Mouse (Mus musculus): Measurements from ENCODE around the gene Calhm5.

The Calhm5 gene

DNA sequence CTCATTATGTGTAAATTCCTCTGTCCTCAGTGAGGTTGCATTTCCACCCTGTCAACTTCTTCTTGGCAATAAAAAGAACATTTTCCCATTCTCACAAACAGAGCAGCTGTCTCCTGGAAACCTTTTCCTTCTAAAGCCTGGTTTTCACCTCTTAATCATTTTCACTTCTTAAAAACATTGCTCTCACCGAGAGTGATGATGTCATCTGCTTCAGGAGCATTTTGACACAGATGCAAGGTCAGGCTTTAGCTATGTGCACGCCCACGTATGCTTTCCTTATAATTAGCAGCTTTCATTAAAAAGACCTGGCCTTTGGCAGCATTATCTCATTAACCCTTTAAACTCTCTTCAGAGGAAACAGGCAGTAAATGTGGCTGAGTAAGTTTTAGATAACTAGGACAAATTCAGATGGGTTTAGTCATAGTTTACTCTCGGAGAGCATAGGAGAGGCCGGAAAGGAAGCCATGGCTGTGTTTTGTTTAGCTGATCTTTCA, 25.3 kb downstream of the Calhm5 start:
- DNase-seq: no peak

DNA sequence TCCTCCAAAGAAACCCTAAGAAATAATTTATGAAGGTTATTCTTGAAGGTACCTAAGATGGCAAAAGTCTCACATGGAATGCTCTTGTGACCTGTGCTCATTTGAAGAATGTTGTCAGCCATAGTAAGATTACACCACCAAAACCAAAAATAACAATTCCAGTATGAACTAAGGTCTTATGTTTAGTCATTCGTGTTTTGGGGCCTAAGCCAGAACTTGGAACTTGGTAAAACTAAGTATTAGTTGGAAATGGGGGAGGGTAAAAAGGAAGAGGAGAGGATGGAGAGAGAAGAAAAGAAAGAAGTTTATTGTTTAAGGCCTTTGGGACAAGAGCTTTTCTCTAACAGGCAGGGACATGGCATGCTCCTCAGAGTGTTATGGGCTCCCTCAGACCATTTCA, 26.7 kb downstream of the Calhm5 start:
- no peak for DNase-seq

DNA sequence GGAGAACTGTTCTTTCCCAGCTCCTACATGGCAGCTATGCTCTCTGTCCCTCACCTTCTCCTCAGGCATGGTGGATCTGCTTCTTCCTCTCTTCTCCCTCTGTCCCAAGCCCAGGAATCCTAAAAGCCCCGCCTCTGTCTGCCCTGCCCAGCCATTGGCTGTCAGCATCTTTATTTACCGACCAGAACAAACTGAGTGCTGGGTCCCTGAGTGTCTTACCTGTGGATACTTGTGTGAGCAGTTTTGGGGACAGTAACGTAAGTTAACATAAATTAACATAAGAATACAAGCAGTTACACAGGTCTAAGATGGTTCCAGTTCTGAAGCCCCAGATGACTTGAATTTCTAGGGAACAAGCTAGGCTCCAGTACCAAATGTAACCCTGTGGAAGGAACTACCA, 29.7 kb downstream of the Calhm5 start:
- DNase-seq: no peak

DNA sequence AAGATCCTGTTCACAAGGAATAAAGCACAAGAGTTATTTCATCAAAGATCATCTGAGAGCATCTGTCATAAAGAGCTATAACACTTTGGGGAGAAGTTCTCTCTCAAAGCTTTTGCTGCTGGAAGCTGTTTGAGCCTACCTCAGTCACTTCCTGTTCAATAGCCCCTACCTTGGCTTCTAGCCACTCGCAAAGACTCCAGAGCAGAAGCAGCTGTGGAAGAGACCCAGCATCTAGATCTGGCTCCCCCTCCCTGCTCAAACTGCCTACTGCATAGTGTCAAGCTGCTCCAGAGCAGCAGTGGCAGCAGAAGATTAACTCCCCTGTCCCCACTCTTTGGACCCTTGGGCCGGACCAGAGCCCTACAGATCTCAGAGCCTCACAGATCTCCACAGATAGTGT, 42.3 kb downstream of the Calhm5 start:
- DNase-seq: no peak

DNA sequence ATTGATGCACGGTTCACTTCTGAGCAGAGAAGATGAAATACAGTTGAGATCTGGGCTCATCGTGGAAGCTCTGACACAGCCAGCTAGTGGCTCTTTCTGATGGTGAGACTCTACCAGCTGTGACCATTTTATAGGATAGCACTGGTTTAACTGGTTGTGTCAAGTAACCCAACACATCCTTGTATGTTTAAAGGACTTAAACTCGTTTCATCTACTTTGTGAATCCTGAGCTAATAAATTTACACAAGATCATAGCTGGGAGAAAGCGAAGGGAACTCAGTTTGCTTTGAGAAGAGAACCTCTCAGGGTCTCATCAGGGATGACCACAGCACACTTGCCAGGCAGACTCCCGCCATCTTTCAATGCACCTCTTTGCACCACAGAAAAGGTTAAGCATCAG, 52.1 kb downstream of the Calhm5 start, which contains the start of gene Calhm4:
TSS of gene Calhm4 (minus strand) at position 101 of the 400 bp plus-strand sequence.
- DNase-seq: no peak
